ENCODE assay signal across 9 mouse cellular contexts in genomic region chr17:30990254-30990653, GRCm38 (mm10). TPM values are rescaled to one million over a fixed set of nuclear protein-coding genes. Genes with fewer than 3 reads are reported as not detected.
DNase-seq lines count a peak whose midpoint lies in the region; ATAC-seq and TF ChIP-seq lines count a peak whose summit lies in the region.
"Had no signal": no experiment of that assay in that cellular context is flagged by ENCODE, and none has a peak within 500 bp of the region (broad histone marks: within the 10 kb centered on the region; RNA-seq: fewer than 3 reads in every experiment).

No protein-coding gene starts in this region.

- DNase-seq in forebrain, embryonic 14.5 days (ENCODE audit: low spot score) = peak; percentile 76
- DNase-seq in forebrain, embryonic 11.5 days (ENCODE audit: low spot score) = no peak
- peak; percentile 15 for DNase-seq in liver, adult 2 months (ENCODE audit: extremely low read depth, low read depth, low spot score)
- no peak for DNase-seq in liver, embryonic 11.5 days (ENCODE audit: low spot score)
- peak; percentile 54 for DNase-seq in brain, adult 2 months (ENCODE audit: low read depth, low spot score)
- peak; percentile 57 for DNase-seq in limb, embryonic 14.5 days (ENCODE audit: low spot score)
- DNase-seq in spleen, adult 18-20 months = no peak
- no peak for DNase-seq in urinary bladder, postnatal 14 days (ENCODE audit: low spot score)

- H3K4me1 ChIP-seq in forebrain, embryonic 14.5 days (ENCODE audit: control insufficient read depth, insufficient read depth, low read length) = no peaks in the 10 kb centered on the region
- no peaks in the 10 kb centered on the region for H3K4me1 ChIP-seq in forebrain, embryonic 11.5 days (replicated peaks; ENCODE audit: control insufficient read depth, insufficient read depth, low read length)
- H3K4me1 ChIP-seq in liver, adult 2 months (ENCODE audit: control insufficient read depth, insufficient read depth, low read length) = no peaks in the 10 kb centered on the region
- no peaks in the 10 kb centered on the region for H3K4me1 ChIP-seq in liver, embryonic 11.5 days (replicated peaks; ENCODE audit: control insufficient read depth, insufficient read depth, low read length)
- no peaks in the 10 kb centered on the region for H3K4me1 ChIP-seq in limb, embryonic 14.5 days (ENCODE audit: control insufficient read depth, insufficient read depth, low read length)

- WGBS in forebrain, embryonic 14.5 days = 79% methylated on average over 10 of the region's 10 CpGs
- 85% methylated on average over 10 of the region's 10 CpGs for WGBS in forebrain, embryonic 11.5 days
- WGBS in liver, adult 2 months = 44% methylated on average over 10 of the region's 10 CpGs
- WGBS in liver, embryonic 11.5 days = 60% methylated on average over 10 of the region's 10 CpGs
- WGBS in limb, embryonic 14.5 days = 64% methylated on average over 10 of the region's 10 CpGs

- H3K9me3 ChIP-seq in forebrain, embryonic 14.5 days (replicated peaks; ENCODE audit: control insufficient read depth, low read length) = no peaks in the 10 kb centered on the region
- H3K9me3 ChIP-seq in forebrain, embryonic 11.5 days (ENCODE audit: control insufficient read depth, low read length) = no peaks in the 10 kb centered on the region
- no peaks in the 10 kb centered on the region for H3K9me3 ChIP-seq in liver, embryonic 11.5 days (ENCODE audit: control insufficient read depth, low read length)
- H3K9me3 ChIP-seq in limb, embryonic 14.5 days (ENCODE audit: control insufficient read depth, low read length) = no peaks in the 10 kb centered on the region

- TF ChIP-seq POLR2A in liver, adult 2 months (IDR thresholded peaks at IDR 0.05; ENCODE audit: extremely low read depth, insufficient read depth, low read length) = no peak
- no peak for TF ChIP-seq POLR2A in limb, embryonic 14.5 days (IDR thresholded peaks at IDR 0.05; ENCODE audit: borderline replicate concordance, extremely low read depth, insufficient read depth, insufficient read length)

- no peaks in the 10 kb centered on the region for H3K36me3 ChIP-seq in forebrain, embryonic 14.5 days (ENCODE audit: control insufficient read depth, insufficient read depth, low read length)
- H3K36me3 ChIP-seq in forebrain, embryonic 11.5 days (ENCODE audit: control insufficient read depth, insufficient read depth, low read length) = no peaks in the 10 kb centered on the region
- H3K36me3 ChIP-seq in liver, adult 2 months (ENCODE audit: control insufficient read depth, insufficient read depth, low read length) = no peaks in the 10 kb centered on the region
- H3K36me3 ChIP-seq in liver, embryonic 11.5 days (ENCODE audit: control insufficient read depth, insufficient read depth, low read length) = no peaks in the 10 kb centered on the region
- no peaks in the 10 kb centered on the region for H3K36me3 ChIP-seq in limb, embryonic 14.5 days (ENCODE audit: control insufficient read depth, insufficient read depth, low read length)

- no peak for ATAC-seq in forebrain, embryonic 14.5 days
- no peak for ATAC-seq in forebrain, embryonic 11.5 days (replicated peaks; ENCODE audit: low FRiP score)
- ATAC-seq in liver, embryonic 11.5 days (replicated peaks; ENCODE audit: low FRiP score) = no peak
- no peak for ATAC-seq in limb, embryonic 14.5 days (ENCODE audit: low FRiP score, low read depth)

- no peak overlapping the region for H3K9ac ChIP-seq in forebrain, embryonic 14.5 days (ENCODE audit: low read length)
- no peak overlapping the region for H3K9ac ChIP-seq in forebrain, embryonic 11.5 days (ENCODE audit: low read length)
- H3K9ac ChIP-seq in liver, adult 2 months (ENCODE audit: low read depth, low read length) = no peak overlapping the region
- no peak overlapping the region for H3K9ac ChIP-seq in liver, embryonic 11.5 days (ENCODE audit: low read depth, low read length)
- no peak overlapping the region for H3K9ac ChIP-seq in limb, embryonic 14.5 days (ENCODE audit: low read depth, low read length, severe bottlenecking)

- no peaks in the 10 kb centered on the region for H3K79me2 ChIP-seq in liver, adult 2 months (ENCODE audit: control insufficient read depth, insufficient read depth, low read length)

- H3K4me2 ChIP-seq in forebrain, embryonic 14.5 days (ENCODE audit: low read length) = no peak overlapping the region
- H3K4me2 ChIP-seq in forebrain, embryonic 11.5 days (ENCODE audit: low read depth, low read length, severe bottlenecking) = no peak overlapping the region
- no peak overlapping the region for H3K4me2 ChIP-seq in liver, embryonic 11.5 days
- no peak overlapping the region for H3K4me2 ChIP-seq in limb, embryonic 14.5 days (replicated peaks; ENCODE audit: low read depth, low read length, severe bottlenecking)

- peak; percentile 42 for TF ChIP-seq CTCF in liver, adult 2 months (IDR thresholded peaks at IDR 0.05; ENCODE audit: low read depth, low read length)

- H3K27me3 ChIP-seq in forebrain, embryonic 14.5 days (replicated peaks; ENCODE audit: control insufficient read depth, insufficient read depth, low read length) = no peaks in the 10 kb centered on the region
- H3K27me3 ChIP-seq in forebrain, embryonic 11.5 days (ENCODE audit: control insufficient read depth, insufficient read depth, low read length) = no peaks in the 10 kb centered on the region
- no peaks in the 10 kb centered on the region for H3K27me3 ChIP-seq in liver, adult 2 months (ENCODE audit: control insufficient read depth, insufficient read depth, low read length)
- H3K27me3 ChIP-seq in liver, embryonic 11.5 days (replicated peaks; ENCODE audit: control insufficient read depth, insufficient read depth, low read length) = no peaks in the 10 kb centered on the region
- no peaks in the 10 kb centered on the region for H3K27me3 ChIP-seq in limb, embryonic 14.5 days (ENCODE audit: control insufficient read depth, insufficient read depth, low read length)

- H3K4me3 ChIP-seq in forebrain, embryonic 14.5 days (ENCODE audit: low read depth, low read length) = no peak overlapping the region
- no peak overlapping the region for H3K4me3 ChIP-seq in forebrain, embryonic 11.5 days (ENCODE audit: low read depth, low read length)
- no peak overlapping the region for H3K4me3 ChIP-seq in liver, adult 2 months (ENCODE audit: insufficient read depth, low read depth, low read length)
- no peak overlapping the region for H3K4me3 ChIP-seq in liver, embryonic 11.5 days (ENCODE audit: low read depth, low read length)
- no peak overlapping the region for H3K4me3 ChIP-seq in limb, embryonic 14.5 days (replicated peaks; ENCODE audit: low read length)

- no peak overlapping the region for H3K27ac ChIP-seq in forebrain, embryonic 14.5 days (ENCODE audit: low read depth, low read length)
- H3K27ac ChIP-seq in forebrain, embryonic 11.5 days (ENCODE audit: low read depth, low read length) = no peak overlapping the region
- no peak overlapping the region for H3K27ac ChIP-seq in liver, adult 2 months (replicated peaks; ENCODE audit: insufficient read depth, low read depth, low read length)
- H3K27ac ChIP-seq in liver, embryonic 11.5 days (ENCODE audit: low read depth, low read length) = no peak overlapping the region
- H3K27ac ChIP-seq in limb, embryonic 14.5 days (replicated peaks; ENCODE audit: low read depth, low read length) = no peak overlapping the region

RNA-seq across cellular contexts. Expression of gene Umodl1, which starts 35.8 kb away (rescaled TPM):
- polyA plus RNA-seq in forebrain, embryonic 14.5 days (2014; fragmentation: Nextera tagmentation; extraction: Ambion mirVana) = 0.04 TPM in 1 of 2 replicates, not detected in the other
- 0.24 TPM in 1 of 2 replicates, not detected in the other for polyA plus RNA-seq in forebrain, embryonic 11.5 days (2014; fragmentation: Nextera tagmentation; extraction: Ambion mirVana)
- total RNA-seq in liver, adult 2 months (2014; rRNA removed) = not detected in 2 replicates
- polyA plus RNA-seq in liver, adult 2 months (2012; rRNA removed) = not detected in 2 replicates
- polyA plus RNA-seq in liver, embryonic 11.5 days (2014; fragmentation: Nextera tagmentation; extraction: Ambion mirVana) = not detected in 2 replicates
- 0.03 and 0.08 TPM in 2 replicates for polyA plus RNA-seq in limb, embryonic 14.5 days (2012; rRNA removed)
- 0.15 and 0.25 TPM in 2 replicates for polyA plus RNA-seq in limb, embryonic 14.5 days (2014; fragmentation: Nextera tagmentation; extraction: Ambion mirVana)
- polyA plus RNA-seq: heart, embryonic 14.5 days had no signal

Comparison
In these comparisons a context has a peak if more than half of its experiments do, and no peak if none do; other contexts are left out.
1. DNase-seq: peak in forebrain, embryonic 14.5 days (single experiment), liver, adult 2 months (single experiment), brain, adult 2 months (single experiment) and limb, embryonic 14.5 days (single experiment); none in forebrain, embryonic 11.5 days (single experiment), liver, embryonic 11.5 days (single experiment), spleen, adult 18-20 months (0 of 2) and urinary bladder, postnatal 14 days (single experiment).